Mouse (Mus musculus) lung, postnatal 0 days (tissue): ENCODE data around the gene Nfia. TPM values are rescaled to one million over a fixed set of nuclear protein-coding genes. Genes with fewer than 3 reads are reported as not detected.

ENCODE experiments used
- ATAC-seq: fragments of 200-750 bp; cut with Nextera tagmentation; 2 replicates; pipeline ENCODE4 v1.8.0; 2017; ENCODE audit warnings: moderate library complexity
- DNase-seq: peaks from one replicate; pipeline ENCODE4 v3.0.0-alpha.2; 2016; ENCODE audit warnings: low spot score
- H3K27ac ChIP-seq: fragments of 300-500 bp; sonication (generic); 2 replicates; pipeline ENCODE4 v1.5.1; 2014; ENCODE audit warnings: antibody characterized with exemption, mild to moderate bottlenecking, low read length, mixed read lengths
- H3K27me3 ChIP-seq: fragments of 300-500 bp; sonication (generic); replicated peaks from 2 replicates; pipeline ENCODE4 v1.6.1; 2014; ENCODE audit warnings: low read length, mixed read lengths; ENCODE audit not compliant: insufficient read depth
- H3K36me3 ChIP-seq: fragments of 300-500 bp; sonication (generic); 2 replicates; pipeline ENCODE4 v1.6.1; 2014; ENCODE audit warnings: low read length, mixed read lengths; ENCODE audit not compliant: insufficient read depth
- H3K4me1 ChIP-seq: fragments of 300-500 bp; sonication (generic); 2 replicates; pipeline ENCODE4 v1.6.1; 2014; ENCODE audit warnings: antibody characterized with exemption, low read depth, low read length, mixed read lengths; ENCODE audit not compliant: insufficient read depth
- H3K4me2 ChIP-seq: fragments of 300-500 bp; sonication (generic); replicated peaks from 2 replicates; pipeline ENCODE4 v1.6.1; 2014; ENCODE audit warnings: low read depth, mild to moderate bottlenecking, low read length, moderate library complexity, mixed read lengths
- H3K4me3 ChIP-seq: fragments of 300-500 bp; sonication (generic); 2 replicates; pipeline ENCODE4 v1.5.1; 2014; ENCODE audit warnings: low read depth, low read length
- H3K9ac ChIP-seq: fragments of 300-500 bp; sonication (generic); replicated peaks from 2 replicates; pipeline ENCODE4 v1.6.1; 2014; ENCODE audit warnings: low read depth, mild to moderate bottlenecking
- H3K9me3 ChIP-seq: fragments of 300-500 bp; sonication (generic); 2 replicates; pipeline ENCODE4 v1.6.1; 2016; ENCODE audit warnings: low read length, mixed read lengths
- CTCF ChIP-seq: IDR thresholded peaks from 2 replicates; pipeline ENCODE4 v1.5.1; 2016; ENCODE audit warnings: antibody characterized with exemption, mild to moderate bottlenecking
- EP300 ChIP-seq: IDR thresholded peaks from 2 replicates; pipeline ENCODE4 v1.6.1; 2016; ENCODE audit warnings: antibody characterized with exemption, mild to moderate bottlenecking, control low read depth
- WGBS: fragments of 180-500 bp; shearing (Covaris S2); extraction: QIAGEN DNeasy Blood & Tissue Kit; methylation state at CpG from one replicate; pipeline ENCODE4 v1.1.7; 2014; 5-methylcytosine and 5-hydroxymethylcytosine counted together
- polyA plus RNA-seq: library from polyadenylated mRNA; unstranded; fragments of >200 nt; fragmentation: Nextera tagmentation; extraction: Ambion mirVana; gene quantifications from 2 replicates; pipeline ENCODE4 v1.2.1, GENCODE M21; 2015

The Nfia gene
- polyA plus RNA-seq, 1 experiment from 2014 or later: 40.5 TPM

- H3K9ac ChIP-seq: peak overlapping the region; percentile 62
- 37% methylated on average over 5 of the region's 5 CpGs for WGBS
Measured at GRCm38 (mm10) chr4:97752276-97753010, 20.1 kb upstream of the Nfia start.

GRCm38 (mm10) chr4:97753521-97753920 is 19.0 kb upstream of the Nfia start:
- no peak overlapping the region for H3K4me2 ChIP-seq
- no peak for TF ChIP-seq EP300
- TF ChIP-seq CTCF: no peak
- ATAC-seq (no peak), DNase-seq (no peak)
- H3K9me3 ChIP-seq: no peaks in the 10 kb centered on the region
- no peak overlapping the region for H3K9ac ChIP-seq
- H3K36me3 ChIP-seq: no peaks in the 10 kb centered on the region
- H3K4me3 ChIP-seq: no peak overlapping the region
- WGBS: 46% methylated on average over 1 of the region's 1 CpGs
- H3K27ac ChIP-seq: no peak overlapping the region
- peaks cover 6% of the 10 kb centered on the region; the same call in 1 of the 2 replicates for H3K4me1 ChIP-seq
- H3K27me3 ChIP-seq: no peaks in the 10 kb centered on the region

More at GRCm38 (mm10) chr4:97752276-97753010, 20.1 kb upstream of the Nfia start:
- peaks cover 6% of the 10 kb centered on the region; the same call in 1 of the 2 replicates for H3K4me1 ChIP-seq
- H3K27me3 ChIP-seq: no peaks in the 10 kb centered on the region
- DNase-seq (no peak), ATAC-seq (no peak)
- peak overlapping the region; percentile 54 for H3K4me3 ChIP-seq
- no peaks in the 10 kb centered on the region for H3K36me3 ChIP-seq
- H3K4me2 ChIP-seq: peak overlapping the region; percentile 80
- no peak for TF ChIP-seq CTCF
- TF ChIP-seq EP300: peak; percentile 4; the same call in 1 of the 2 replicates
- no peaks in the 10 kb centered on the region for H3K9me3 ChIP-seq
- H3K27ac ChIP-seq: peak overlapping the region; percentile 98

GRCm38 (mm10) chr4:97754241-97754640 is 18.3 kb upstream of the Nfia start:
- ATAC-seq (no peak), DNase-seq (peak; percentile 51)
- Histone ChIP-seq H3K4me2 (no peak overlapping the region), H3K4me1 (peaks cover 6% of the 10 kb centered on the region; the same call in 1 of the 2 replicates), H3K4me3 (no peak overlapping the region), H3K9ac (no peak overlapping the region), H3K9me3 (no peaks in the 10 kb centered on the region), H3K27ac (no peak overlapping the region), H3K27me3 (no peaks in the 10 kb centered on the region), H3K36me3 (no peaks in the 10 kb centered on the region)
- TF ChIP-seq EP300: no peak
- no peak; the same call in 1 of the 2 replicates for TF ChIP-seq CTCF
- WGBS: 40% methylated on average over 12 of the region's 12 CpGs

- TF ChIP-seq CTCF: peak; percentile 36; the same call in 1 of the 2 replicates
- no peak for TF ChIP-seq EP300
- Histone ChIP-seq H3K9ac (peak overlapping the region; percentile 52), H3K4me2 (peak overlapping the region; percentile 76), H3K4me3 (peak overlapping the region; percentile 65), H3K9me3 (no peaks in the 10 kb centered on the region), H3K36me3 (no peaks in the 10 kb centered on the region), H3K27me3 (no peaks in the 10 kb centered on the region), H3K4me1 (peaks cover 6% of the 10 kb centered on the region; the same call in 1 of the 2 replicates), H3K27ac (peak overlapping the region; percentile 87)
- ATAC-seq (peak; percentile 81), DNase-seq (peak; percentile 83)
- WGBS: under 1% methylated on average over 38 of the region's 38 CpGs
Measured at GRCm38 (mm10) chr4:97757207-97757977, 15.1 kb upstream of the Nfia start.

DNA sequence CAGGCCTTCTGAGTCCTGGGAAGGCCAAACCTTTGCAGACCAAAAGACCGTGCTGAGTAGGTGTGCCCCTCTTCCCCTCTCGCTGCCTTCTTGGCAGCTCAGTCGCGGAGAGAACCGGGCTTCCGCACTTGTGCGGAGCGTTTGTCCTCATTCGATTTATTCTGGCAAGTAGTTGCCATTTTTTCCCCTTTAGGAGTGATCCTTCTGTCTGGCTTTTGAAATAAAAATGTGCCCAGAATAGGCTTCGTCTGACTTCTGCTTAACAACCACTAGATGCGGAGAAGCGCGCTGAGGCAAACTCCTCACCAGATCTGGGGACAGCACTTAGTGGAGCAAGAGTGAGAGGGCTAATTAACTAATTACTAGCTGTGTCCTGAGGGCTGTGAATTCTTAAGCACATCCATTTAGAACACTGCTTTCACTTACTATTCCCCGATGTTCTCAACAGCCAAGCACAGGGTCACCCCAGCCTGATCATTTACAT is 14.5 kb upstream of the Nfia start:
- ATAC-seq (peak; percentile 69), DNase-seq (peak; percentile 63)
- under 1% methylated on average over 14 of the region's 14 CpGs for WGBS
- Histone ChIP-seq H3K36me3 (no peaks in the 10 kb centered on the region), H3K27ac (peak overlapping the region; percentile 87), H3K9me3 (no peaks in the 10 kb centered on the region), H3K4me3 (peak overlapping the region; percentile 65), H3K27me3 (no peaks in the 10 kb centered on the region), H3K4me2 (peak overlapping the region; percentile 76), H3K9ac (peak overlapping the region; percentile 52), H3K4me1 (peaks cover 6% of the 10 kb centered on the region; the same call in 1 of the 2 replicates)
- TF ChIP-seq CTCF: peak; percentile 41
- TF ChIP-seq EP300: no peak

DNA sequence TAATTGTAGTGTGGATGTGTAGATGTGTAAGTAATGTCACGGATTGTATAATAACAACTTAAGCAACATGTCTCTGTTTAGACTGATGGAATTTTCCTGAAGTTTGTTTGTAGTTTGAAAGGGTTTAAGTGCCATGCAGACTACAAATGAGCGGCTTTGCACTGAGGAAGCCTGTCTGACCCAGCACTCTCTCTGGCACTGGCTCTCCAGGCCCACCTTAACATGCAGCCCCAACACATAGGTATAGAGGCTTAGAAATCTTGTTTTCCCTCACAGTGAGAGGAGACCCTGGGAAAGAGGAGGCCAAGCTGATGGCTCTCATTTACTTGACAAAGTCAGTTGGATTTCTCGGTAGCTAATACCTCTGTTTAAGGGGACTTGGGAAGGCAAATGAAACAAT is 13.9 kb upstream of the Nfia start:
- H3K4me1 ChIP-seq: peaks cover 6% of the 10 kb centered on the region; the same call in 1 of the 2 replicates
- ATAC-seq (no peak), DNase-seq (no peak)
- no peak for TF ChIP-seq CTCF
- TF ChIP-seq EP300: no peak
- H3K9me3 ChIP-seq: no peaks in the 10 kb centered on the region
- H3K27me3 ChIP-seq: no peaks in the 10 kb centered on the region
- peak overlapping the region; percentile 76 for H3K4me2 ChIP-seq
- WGBS: 53% methylated on average over 3 of the region's 3 CpGs
- no peak overlapping the region for H3K27ac ChIP-seq
- no peaks in the 10 kb centered on the region for H3K36me3 ChIP-seq
- peak overlapping the region; percentile 52; the same call in 1 of the 2 replicates for H3K9ac ChIP-seq
- H3K4me3 ChIP-seq: 0 out of 2 replicates have a peak overlapping the region, but pooled peaks have one; percentile 65
